ENCODE assay signal across 25 mouse cellular contexts in the genomic region with DNA sequence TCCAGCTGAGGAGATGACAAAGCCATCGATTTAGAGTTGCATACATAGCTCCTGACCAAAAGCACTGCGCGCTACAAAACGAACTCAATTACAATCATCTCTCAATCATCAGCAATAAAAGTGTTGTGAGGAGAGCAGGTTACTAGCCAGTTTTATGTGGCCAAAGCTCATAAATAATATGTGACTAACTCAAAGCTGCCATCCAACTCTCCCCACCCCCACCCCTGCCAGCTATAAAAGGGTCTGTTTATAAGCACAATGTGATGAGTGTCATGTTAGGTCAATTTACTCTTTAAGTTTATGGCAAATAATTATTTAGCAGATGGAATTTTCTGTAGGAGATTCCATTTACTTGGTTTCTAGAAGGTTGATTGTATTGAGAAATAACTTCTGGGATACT.
"Had no signal": no experiment of that assay in that cellular context is flagged by ENCODE, and none has a peak within 500 bp of the region (broad histone marks: within the 10 kb centered on the region; RNA-seq: fewer than 3 reads in every experiment).

No protein-coding gene starts in this region.

- H3K27ac ChIP-seq: heart, adult 2 months; heart, embryonic 13.5 days; heart, embryonic 15.5 days; hindbrain, embryonic 13.5 days; hindbrain, embryonic 15.5 days; hindbrain, postnatal 0 days; intestine, embryonic 15.5 days; layer of hippocampus, adult 2 months; left cerebral cortex, adult 2 months; liver, embryonic 13.5 days; liver, embryonic 15.5 days had no signal

- ATAC-seq: hindbrain, postnatal 0 days; inflammation-experienced regulatory T-cells, adult 6 months; intestine, embryonic 15.5 days; intestine, postnatal 0 days had no signal

- H3K36me3 ChIP-seq: heart, embryonic 13.5 days; heart, embryonic 15.5 days; hindbrain, embryonic 13.5 days; hindbrain, embryonic 15.5 days; intestine, embryonic 15.5 days; limb, embryonic 12.5 days; liver, embryonic 13.5 days; liver, embryonic 15.5 days had no signal

- DNase-seq: gastrocnemius, postnatal 14 days; gastrocnemius, postnatal 36 days; heart, adult 11 months; heart, adult 2 months; heart, postnatal 14 days; heart, postnatal 36 days; kidney, adult 18-20 months; kidney, adult 9 months; kidney, postnatal 10 days; kidney, postnatal 25 days; kidney, postnatal 4 days; liver; liver, embryonic 13.5 days had no signal

- H3K27me3 ChIP-seq: heart, embryonic 13.5 days; heart, embryonic 15.5 days; hindbrain, embryonic 13.5 days; hindbrain, embryonic 15.5 days; intestine, embryonic 15.5 days; liver, embryonic 13.5 days; liver, embryonic 15.5 days had no signal

- H3K9me3 ChIP-seq: heart, embryonic 13.5 days; heart, embryonic 15.5 days; hindbrain, embryonic 13.5 days; hindbrain, embryonic 15.5 days; intestine, embryonic 15.5 days; limb, embryonic 12.5 days; liver, embryonic 13.5 days; liver, embryonic 15.5 days had no signal

- H3K4me3 ChIP-seq: heart, adult 2 months; heart, embryonic 13.5 days; heart, embryonic 15.5 days; hindbrain, embryonic 13.5 days; hindbrain, embryonic 15.5 days; intestine, embryonic 15.5 days; layer of hippocampus, adult 2 months; left cerebral cortex, adult 2 months; limb, embryonic 12.5 days; liver, embryonic 13.5 days; liver, embryonic 15.5 days had no signal

- H3K4me1 ChIP-seq: heart, embryonic 13.5 days; heart, embryonic 15.5 days; hindbrain, embryonic 13.5 days; hindbrain, embryonic 15.5 days; intestine, embryonic 15.5 days; liver, embryonic 13.5 days; liver, embryonic 15.5 days had no signal
